Mouse (Mus musculus): ENCODE results near the gene Pkmyt1. TPM values are rescaled to one million over a fixed set of nuclear protein-coding genes. Genes with fewer than 3 reads are reported as not detected.

The Pkmyt1 gene
- polyA plus RNA-seq, 1 experiment from 2014 or later, result 79.0 TPM

GRCm38 (mm10) chr17:23742210-23742793, 16.2 kb downstream of the Pkmyt1 start:
- Histone ChIP-seq H3K4me1 (ENCODE audit: insufficient read depth) (peaks cover 11% of the 10 kb centered on the region), H3K4me3 (ENCODE audit: low read depth, low read length) (peak overlapping the region; percentile 8), H3K9ac (no peak overlapping the region), H3K27me3 (ENCODE audit: insufficient read depth, low read length) (peaks cover 65% of the 10 kb centered on the region), H3K4me2 (peak overlapping the region; percentile 24), H3K9me3 (ENCODE audit: low read depth, low read length) (no peaks in the 10 kb centered on the region), H3K36me3 (ENCODE audit: insufficient read depth) (peaks cover 4% of the 10 kb centered on the region), H3K27ac (ENCODE audit: low read depth) (no peak overlapping the region)
- TF ChIP-seq CTCF (IDR thresholded peaks at IDR 0.05; ENCODE audit: low read depth), result no peak
- DNase-seq, result peak; percentile 39
- ATAC-seq (ENCODE audit: insufficient read depth), result no peak
- 7% methylated on average over 44 of the region's 44 CpGs for WGBS

- Histone ChIP-seq H3K9ac (no peak overlapping the region), H3K27me3 (ENCODE audit: insufficient read depth, low read length) (peaks cover 70% of the 10 kb centered on the region), H3K4me1 (ENCODE audit: insufficient read depth) (peaks cover 11% of the 10 kb centered on the region), H3K9me3 (ENCODE audit: low read depth, low read length) (no peaks in the 10 kb centered on the region), H3K36me3 (ENCODE audit: insufficient read depth) (no peaks in the 10 kb centered on the region), H3K4me3 (ENCODE audit: low read depth, low read length) (no peak overlapping the region), H3K27ac (ENCODE audit: low read depth) (no peak overlapping the region), H3K4me2 (no peak overlapping the region)
- 57% methylated on average over 12 of the region's 12 CpGs for WGBS
- TF ChIP-seq CTCF (IDR thresholded peaks at IDR 0.05; ENCODE audit: low read depth), result no peak
- DNase-seq (no peak), ATAC-seq (ENCODE audit: insufficient read depth) (no peak)
Measured at GRCm38 (mm10) chr17:23742941-23743340, 16.8 kb downstream of the Pkmyt1 start.

- Histone ChIP-seq H3K9me3 (ENCODE audit: low read depth, low read length) (no peaks in the 10 kb centered on the region), H3K27me3 (ENCODE audit: insufficient read depth, low read length) (peaks cover 75% of the 10 kb centered on the region), H3K4me3 (ENCODE audit: low read depth, low read length) (no peak overlapping the region), H3K4me1 (ENCODE audit: insufficient read depth) (peaks cover 8% of the 10 kb centered on the region; the same call in 1 of the 2 replicates), H3K9ac (no peak overlapping the region), H3K4me2 (no peak overlapping the region), H3K27ac (ENCODE audit: low read depth) (no peak overlapping the region), H3K36me3 (ENCODE audit: insufficient read depth) (no peaks in the 10 kb centered on the region)
- TF ChIP-seq CTCF (IDR thresholded peaks at IDR 0.05; ENCODE audit: low read depth), result no peak
- WGBS, result 20% methylated on average over 8 of the region's 8 CpGs
- DNase-seq (peak; percentile 55), ATAC-seq (ENCODE audit: insufficient read depth) (no peak)
Measured at GRCm38 (mm10) chr17:23744076-23744475, 17.9 kb downstream of the Pkmyt1 start.

GRCm38 (mm10) chr17:23744651-23745050, 18.5 kb downstream of the Pkmyt1 start:
- Histone ChIP-seq H3K4me1 (ENCODE audit: insufficient read depth) (peaks cover 8% of the 10 kb centered on the region; the same call in 1 of the 2 replicates), H3K27me3 (ENCODE audit: insufficient read depth, low read length) (peaks cover 75% of the 10 kb centered on the region), H3K9me3 (ENCODE audit: low read depth, low read length) (no peaks in the 10 kb centered on the region), H3K4me2 (peak overlapping the region; percentile 57; the same call in 1 of the 2 replicates), H3K36me3 (ENCODE audit: insufficient read depth) (no peaks in the 10 kb centered on the region), H3K27ac (ENCODE audit: low read depth) (no peak overlapping the region), H3K9ac (no peak overlapping the region), H3K4me3 (ENCODE audit: low read depth, low read length) (no peak overlapping the region)
- ATAC-seq (ENCODE audit: insufficient read depth) (no peak), DNase-seq (no peak)
- 2% methylated on average over 14 of the region's 14 CpGs for WGBS
- TF ChIP-seq CTCF (IDR thresholded peaks at IDR 0.05; ENCODE audit: low read depth), result no peak

GRCm38 (mm10) chr17:23745301-23746251, 19.4 kb downstream of the Pkmyt1 start, which contains the start of gene Kremen2:
Kremen2 (minus strand) TSS chr17:23745833.
- WGBS, result under 1% methylated on average over 45 of the region's 45 CpGs
- ATAC-seq (ENCODE audit: insufficient read depth) (no peak), DNase-seq (peak; percentile 22)
- peak within 1 kb of the TSS; percentile 36; the same call in 1 of the 2 replicates for H3K9ac ChIP-seq
- no peak within 1 kb of the TSS for H3K27ac ChIP-seq (ENCODE audit: low read depth)
- peaks cover 74% of the 10 kb centered on the region for H3K27me3 ChIP-seq (ENCODE audit: insufficient read depth, low read length)
- H3K36me3 ChIP-seq (ENCODE audit: insufficient read depth), result no peaks in the 10 kb centered on the region
- H3K4me1 ChIP-seq (ENCODE audit: insufficient read depth), result peaks cover 6% of the 10 kb centered on the region; the same call in 1 of the 2 replicates
- peak within 1 kb of the TSS; percentile 26 for H3K4me3 ChIP-seq (ENCODE audit: low read depth, low read length)
- no peak for TF ChIP-seq CTCF (IDR thresholded peaks at IDR 0.05; ENCODE audit: low read depth)
- H3K4me2 ChIP-seq, result peak within 1 kb of the TSS; percentile 57
- H3K9me3 ChIP-seq (ENCODE audit: low read depth, low read length), result no peaks in the 10 kb centered on the region

- ATAC-seq (ENCODE audit: insufficient read depth), result no peak
- Histone ChIP-seq H3K27ac (ENCODE audit: low read depth) (no peak overlapping the region), H3K9ac (no peak overlapping the region), H3K4me2 (peak overlapping the region; percentile 57), H3K4me3 (ENCODE audit: low read depth, low read length) (peak overlapping the region; percentile 26; the same call in 1 of the 2 replicates), H3K4me1 (ENCODE audit: insufficient read depth) (peaks cover 4% of the 10 kb centered on the region; the same call in 1 of the 2 replicates), H3K36me3 (ENCODE audit: insufficient read depth) (no peaks in the 10 kb centered on the region; the same call in 1 of the 2 replicates), H3K27me3 (ENCODE audit: insufficient read depth, low read length) (peaks cover 67% of the 10 kb centered on the region), H3K9me3 (ENCODE audit: low read depth, low read length) (no peaks in the 10 kb centered on the region)
- TF ChIP-seq CTCF (IDR thresholded peaks at IDR 0.05; ENCODE audit: low read depth), result peak; percentile 35
- peak; percentile 27 for DNase-seq
- 3% methylated on average over 12 of the region's 12 CpGs for WGBS
Measured at GRCm38 (mm10) chr17:23746311-23746710, 20.2 kb downstream of the Pkmyt1 start.

GRCm38 (mm10) chr17:23746767-23747166, 20.6 kb downstream of the Pkmyt1 start:
- H3K27ac ChIP-seq (ENCODE audit: low read depth), result no peak overlapping the region
- no peak overlapping the region for H3K4me3 ChIP-seq (ENCODE audit: low read depth, low read length)
- H3K4me1 ChIP-seq (ENCODE audit: insufficient read depth), result peaks cover 4% of the 10 kb centered on the region; the same call in 1 of the 2 replicates
- WGBS, result 71% methylated on average over 3 of the region's 3 CpGs
- H3K9me3 ChIP-seq (ENCODE audit: low read depth, low read length), result no peaks in the 10 kb centered on the region
- DNase-seq (no peak), ATAC-seq (ENCODE audit: insufficient read depth) (no peak)
- peaks cover 63% of the 10 kb centered on the region for H3K27me3 ChIP-seq (ENCODE audit: insufficient read depth, low read length)
- H3K36me3 ChIP-seq (ENCODE audit: insufficient read depth), result peaks cover 1% of the 10 kb centered on the region; the same call in 1 of the 2 replicates
- H3K4me2 ChIP-seq, result no peak overlapping the region
- no peak; the same call in 1 of the 2 replicates for TF ChIP-seq CTCF (IDR thresholded peaks at IDR 0.05; ENCODE audit: low read depth)
- H3K9ac ChIP-seq, result no peak overlapping the region
